ENCODE assay signal across 9 mouse cellular contexts in genomic region chr14:124191913-124192814, GRCm38 (mm10).
DNase-seq lines count a peak whose midpoint lies in the region; ATAC-seq and TF ChIP-seq lines count a peak whose summit lies in the region.
"Had no signal": no experiment of that assay in that cellular context is flagged by ENCODE, and none has a peak within 500 bp of the region (broad histone marks: within the 10 kb centered on the region; RNA-seq: fewer than 3 reads in every experiment).

No protein-coding gene starts in this region.

- H3K9ac ChIP-seq in kidney, postnatal 0 days (ENCODE audit: low read depth, low read length) = no peak overlapping the region
- no peak overlapping the region for H3K9ac ChIP-seq in liver, embryonic 12.5 days

- 0 out of 2 replicates have a peak overlapping the region, but pooled peaks have one; percentile 5 for H3K4me3 ChIP-seq in kidney, postnatal 0 days (replicated peaks; ENCODE audit: low read depth, low read length)
- no peak overlapping the region for H3K4me3 ChIP-seq in liver, embryonic 12.5 days

- no peaks in the 10 kb centered on the region for H3K9me3 ChIP-seq in kidney, postnatal 0 days (replicated peaks; ENCODE audit: low read length)
- H3K9me3 ChIP-seq in liver, embryonic 12.5 days (replicated peaks) = no peaks in the 10 kb centered on the region

- 0 out of 2 replicates have a peak, but pooled peaks cover 4% of the 10 kb centered on the region for H3K27me3 ChIP-seq in kidney, postnatal 0 days (ENCODE audit: insufficient read depth, low read length)
- H3K27me3 ChIP-seq in liver, embryonic 12.5 days (replicated peaks) = peaks cover 29% of the 10 kb centered on the region

- peak; percentile 51 for TF ChIP-seq CTCF in kidney, postnatal 0 days (IDR thresholded peaks at IDR 0.05; ENCODE audit: low read depth)

- no peaks in the 10 kb centered on the region for H3K4me1 ChIP-seq in kidney, postnatal 0 days (replicated peaks; ENCODE audit: insufficient read depth, low read length)
- H3K4me1 ChIP-seq in liver, embryonic 12.5 days = no peaks in the 10 kb centered on the region

- DNase-seq in lung, postnatal 10 days = peak; percentile 2
- no peak for DNase-seq in lung, adult 18-20 months
- DNase-seq in cerebellum, postnatal 10 days = peak; percentile 75 to 78
- peak; percentile 28 to 60 for DNase-seq in frontal cortex, postnatal 14 days (ENCODE audit: low spot score in 2 of 2)
- DNase-seq in kidney, postnatal 0 days (ENCODE audit: low spot score) = peak; percentile 1
- DNase-seq in right cerebral cortex, postnatal 36 days (ENCODE audit: low spot score in 2 of 2) = peak; percentile 18 to 38
- DNase-seq in spleen, postnatal 36 days (ENCODE audit: low spot score in 2 of 2) = no peak

- ATAC-seq in kidney, postnatal 0 days (replicated peaks; ENCODE audit: low FRiP score, low read depth) = peak; percentile 29; the same call in 1 of the 2 replicates
- no peak for ATAC-seq in liver, embryonic 12.5 days
- ATAC-seq: Patski had no signal

- no peak overlapping the region for H3K27ac ChIP-seq in kidney, postnatal 0 days
- no peak overlapping the region for H3K27ac ChIP-seq in liver, embryonic 12.5 days

- peak overlapping the region; percentile 37 for H3K4me2 ChIP-seq in kidney, postnatal 0 days (ENCODE audit: low read length)
- H3K4me2 ChIP-seq in liver, embryonic 12.5 days = peak overlapping the region; percentile 22; the same call in 1 of the 2 replicates

- WGBS in kidney, postnatal 0 days = 1% methylated on average over 42 of the region's 42 CpGs
- 4% methylated on average over 42 of the region's 42 CpGs for WGBS in liver, embryonic 12.5 days (ENCODE audit: insufficient replicate concordance)

- H3K36me3 ChIP-seq in kidney, postnatal 0 days (ENCODE audit: insufficient read depth, low read length) = no peaks in the 10 kb centered on the region
- H3K36me3 ChIP-seq in liver, embryonic 12.5 days = no peaks in the 10 kb centered on the region

Comparison
In these comparisons a context has a peak if more than half of its experiments do, and no peak if none do; other contexts are left out.
1. DNase-seq: peak in lung, postnatal 10 days (single experiment), cerebellum, postnatal 10 days (2 of 2), frontal cortex, postnatal 14 days (2 of 2), kidney, postnatal 0 days (single experiment) and right cerebral cortex, postnatal 36 days (2 of 2); none in lung, adult 18-20 months (0 of 2) and spleen, postnatal 36 days (0 of 2).